Mouse (Mus musculus): Measurements from ENCODE around the gene Stoml3. TPM values are rescaled to one million over a fixed set of nuclear protein-coding genes. Genes with fewer than 3 reads are reported as not detected.
A peak's percentile ranks its signal among the peaks of the same experiment; 100 is the strongest.

Stoml3 gene
- polyA plus RNA-seq (2014; fragmentation: Nextera tagmentation; extraction: Ambion mirVana) = 0.13 TPM in 1 of 2 replicates, not detected in the other

DNA sequence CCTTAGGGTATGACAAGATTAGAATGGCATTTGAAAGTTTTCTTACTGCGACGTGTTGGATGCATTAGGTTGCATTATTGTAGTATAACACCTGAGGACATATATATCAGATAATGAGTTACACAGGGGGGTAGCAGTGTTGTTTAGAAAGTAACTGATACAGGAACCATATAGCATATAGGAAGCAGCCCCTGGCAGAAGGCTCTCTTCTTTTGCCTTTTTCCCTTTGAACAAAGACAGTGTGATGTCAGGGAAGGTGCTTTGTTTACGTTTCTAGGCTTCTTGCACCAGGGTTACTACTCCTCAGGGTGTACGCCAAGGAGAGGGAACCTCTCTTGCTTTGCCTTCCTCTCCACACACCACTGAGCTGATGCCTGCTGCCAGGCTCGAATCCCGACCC is at the start of gene Stoml3:
Gene Stoml3 (plus strand): TSS at position 301 of the 400 bp plus-strand sequence.
- H3K4me1 ChIP-seq (replicated peaks; ENCODE audit: control insufficient read depth, insufficient read depth, low read length) = no peaks in the 10 kb centered on the region
- 67% methylated on average over 6 of the region's 6 CpGs for WGBS
- no peaks in the 10 kb centered on the region for H3K27me3 ChIP-seq (replicated peaks; ENCODE audit: control insufficient read depth, insufficient read depth, low read length)
- H3K9me3 ChIP-seq (ENCODE audit: control insufficient read depth, low read length) = no peaks in the 10 kb centered on the region
- no peak for ATAC-seq (replicated peaks; ENCODE audit: low FRiP score, low TSS enrichment, low read depth)
- H3K4me3 ChIP-seq (ENCODE audit: low read depth, low read length) = no peak within 1 kb of the TSS
- no peak within 1 kb of the TSS for H3K9ac ChIP-seq (ENCODE audit: low read length)
- H3K4me2 ChIP-seq (ENCODE audit: low read length) = no peak within 1 kb of the TSS
- H3K27ac ChIP-seq (ENCODE audit: low read depth) = no peak within 1 kb of the TSS
- no peak for DNase-seq (ENCODE audit: low spot score)
- H3K36me3 ChIP-seq (ENCODE audit: control insufficient read depth, insufficient read depth, low read length) = no peaks in the 10 kb centered on the region

DNA sequence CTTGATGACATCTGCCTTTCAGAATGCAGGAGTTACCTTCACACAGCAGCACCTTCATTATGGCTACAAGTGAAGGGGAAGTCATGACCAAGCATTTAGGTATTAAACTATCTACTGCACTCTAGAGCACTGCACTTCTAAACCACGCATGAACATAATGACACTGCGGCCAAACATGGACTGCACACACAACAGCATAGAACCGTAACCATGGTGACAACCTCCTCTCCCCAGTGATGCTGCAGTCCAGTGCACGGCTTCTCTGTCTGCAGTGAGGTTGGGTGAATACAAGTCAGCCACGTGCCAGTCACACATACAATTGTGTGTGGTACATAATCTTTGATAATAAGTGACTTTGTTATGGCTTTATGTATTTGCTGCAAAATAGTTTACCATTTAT is 42.9 kb upstream of the Stoml3 start:
- Histone ChIP-seq H3K9me3 (ENCODE audit: control insufficient read depth, low read length) (no peaks in the 10 kb centered on the region), H3K4me3 (ENCODE audit: low read depth, low read length) (no peak overlapping the region), H3K4me1 (replicated peaks; ENCODE audit: control insufficient read depth, insufficient read depth, low read length) (no peaks in the 10 kb centered on the region), H3K36me3 (ENCODE audit: control insufficient read depth, insufficient read depth, low read length) (peaks cover 9% of the 10 kb centered on the region), H3K27me3 (replicated peaks; ENCODE audit: control insufficient read depth, insufficient read depth, low read length) (no peaks in the 10 kb centered on the region), H3K27ac (ENCODE audit: low read depth) (no peak overlapping the region), H3K9ac (ENCODE audit: low read length) (no peak overlapping the region), H3K4me2 (ENCODE audit: low read length) (no peak overlapping the region)
- ATAC-seq (replicated peaks; ENCODE audit: low FRiP score, low TSS enrichment, low read depth) = no peak
- DNase-seq (ENCODE audit: low spot score) = no peak
- WGBS = 83% methylated on average over 5 of the region's 5 CpGs

- ATAC-seq (replicated peaks; ENCODE audit: low FRiP score, low TSS enrichment, low read depth) = no peak
- H3K27ac ChIP-seq (ENCODE audit: low read depth) = no peak overlapping the region
- no peak for DNase-seq (ENCODE audit: low spot score)
- no peak overlapping the region for H3K9ac ChIP-seq (ENCODE audit: low read length)
- H3K27me3 ChIP-seq (replicated peaks; ENCODE audit: control insufficient read depth, insufficient read depth, low read length) = no peaks in the 10 kb centered on the region
- no peaks in the 10 kb centered on the region for H3K9me3 ChIP-seq (ENCODE audit: control insufficient read depth, low read length)
- H3K4me3 ChIP-seq (ENCODE audit: low read depth, low read length) = no peak overlapping the region
- WGBS = 81% methylated on average over 3 of the region's 3 CpGs
- H3K36me3 ChIP-seq (ENCODE audit: control insufficient read depth, insufficient read depth, low read length) = peaks cover 22% of the 10 kb centered on the region
- H3K4me2 ChIP-seq (ENCODE audit: low read length) = no peak overlapping the region
- no peaks in the 10 kb centered on the region for H3K4me1 ChIP-seq (replicated peaks; ENCODE audit: control insufficient read depth, insufficient read depth, low read length)
These were observed 41.7 kb upstream of the Stoml3 start for GRCm38 (mm10) chr3:53446801-53447200.

DNA sequence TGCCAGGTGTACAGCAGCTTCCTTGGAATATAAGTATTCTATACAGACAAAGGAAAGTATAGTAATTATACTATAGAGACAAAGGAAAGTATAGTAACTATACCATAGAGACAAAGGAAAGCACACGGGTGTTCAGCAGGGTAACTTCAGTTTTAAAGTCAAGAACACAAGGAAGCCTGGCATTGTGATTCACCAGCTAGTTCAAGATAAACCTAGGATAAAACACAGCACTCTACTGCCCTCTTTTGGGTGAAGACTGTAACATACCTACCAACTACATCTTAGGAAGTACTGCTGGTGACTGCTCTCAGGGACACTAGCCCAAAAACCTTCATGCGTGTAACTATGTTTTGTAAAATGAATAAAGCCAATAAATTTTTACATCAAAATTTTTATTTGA is 40.2 kb upstream of the Stoml3 start:
- no peak overlapping the region for H3K27ac ChIP-seq (ENCODE audit: low read depth)
- no peak for DNase-seq (ENCODE audit: low spot score)
- no peak overlapping the region for H3K9ac ChIP-seq (ENCODE audit: low read length)
- H3K4me1 ChIP-seq (replicated peaks; ENCODE audit: control insufficient read depth, insufficient read depth, low read length) = no peaks in the 10 kb centered on the region
- peak; percentile 83 for ATAC-seq (replicated peaks; ENCODE audit: low FRiP score, low TSS enrichment, low read depth)
- H3K9me3 ChIP-seq (ENCODE audit: control insufficient read depth, low read length) = no peaks in the 10 kb centered on the region
- H3K4me3 ChIP-seq (ENCODE audit: low read depth, low read length) = no peak overlapping the region
- H3K4me2 ChIP-seq (ENCODE audit: low read length) = no peak overlapping the region
- 26% methylated on average over 2 of the region's 2 CpGs for WGBS
- peaks cover 36% of the 10 kb centered on the region for H3K36me3 ChIP-seq (ENCODE audit: control insufficient read depth, insufficient read depth, low read length)
- no peaks in the 10 kb centered on the region for H3K27me3 ChIP-seq (replicated peaks; ENCODE audit: control insufficient read depth, insufficient read depth, low read length)

DNA sequence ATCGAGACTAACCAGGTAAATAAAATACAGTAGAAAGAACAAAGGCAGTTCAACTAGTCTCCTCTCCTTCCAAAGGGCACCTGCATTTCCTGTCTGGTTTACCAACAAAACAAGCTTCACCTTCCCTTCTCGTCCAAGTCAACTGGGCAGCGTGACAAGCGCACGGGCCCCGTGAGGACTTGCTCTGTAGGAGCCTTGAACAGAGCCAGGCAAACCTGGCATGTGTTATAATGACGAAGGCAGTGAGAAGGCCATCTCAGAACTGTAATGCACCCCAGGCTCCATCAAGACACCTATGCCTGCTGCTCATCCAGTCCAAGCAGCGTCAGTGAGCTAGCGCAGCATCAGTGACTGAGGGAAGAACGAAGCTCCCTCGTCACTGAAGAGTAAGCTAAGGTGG is 37.8 kb upstream of the Stoml3 start:
- Histone ChIP-seq H3K4me1 (replicated peaks; ENCODE audit: control insufficient read depth, insufficient read depth, low read length) (no peaks in the 10 kb centered on the region), H3K27me3 (replicated peaks; ENCODE audit: control insufficient read depth, insufficient read depth, low read length) (no peaks in the 10 kb centered on the region), H3K9ac (ENCODE audit: low read length) (no peak overlapping the region), H3K36me3 (ENCODE audit: control insufficient read depth, insufficient read depth, low read length) (peaks cover 61% of the 10 kb centered on the region), H3K4me2 (ENCODE audit: low read length) (no peak overlapping the region), H3K9me3 (ENCODE audit: control insufficient read depth, low read length) (no peaks in the 10 kb centered on the region), H3K4me3 (ENCODE audit: low read depth, low read length) (no peak overlapping the region), H3K27ac (ENCODE audit: low read depth) (no peak overlapping the region)
- 94% methylated on average over 11 of the region's 11 CpGs for WGBS
- DNase-seq (ENCODE audit: low spot score) (no peak), ATAC-seq (replicated peaks; ENCODE audit: low FRiP score, low TSS enrichment, low read depth) (no peak)

- ATAC-seq (replicated peaks; ENCODE audit: low FRiP score, low TSS enrichment, low read depth) (no peak), DNase-seq (ENCODE audit: low spot score) (no peak)
- H3K4me2 ChIP-seq (ENCODE audit: low read length) = no peak overlapping the region
- H3K9ac ChIP-seq (ENCODE audit: low read length) = no peak overlapping the region
- H3K9me3 ChIP-seq (ENCODE audit: control insufficient read depth, low read length) = no peaks in the 10 kb centered on the region
- WGBS = 93% methylated on average over 10 of the region's 10 CpGs
- no peaks in the 10 kb centered on the region for H3K27me3 ChIP-seq (replicated peaks; ENCODE audit: control insufficient read depth, insufficient read depth, low read length)
- no peak overlapping the region for H3K4me3 ChIP-seq (ENCODE audit: low read depth, low read length)
- no peak overlapping the region for H3K27ac ChIP-seq (ENCODE audit: low read depth)
- no peaks in the 10 kb centered on the region for H3K4me1 ChIP-seq (replicated peaks; ENCODE audit: control insufficient read depth, insufficient read depth, low read length)
- H3K36me3 ChIP-seq (ENCODE audit: control insufficient read depth, insufficient read depth, low read length) = peaks cover 77% of the 10 kb centered on the region
These were observed 36.1 kb upstream of the Stoml3 start for GRCm38 (mm10) chr3:53452351-53452750.

GRCm38 (mm10) chr3:53453346-53453745 is 35.1 kb upstream of the Stoml3 start:
- WGBS = 94% methylated on average over 7 of the region's 7 CpGs
- ATAC-seq (replicated peaks; ENCODE audit: low FRiP score, low TSS enrichment, low read depth) (no peak), DNase-seq (ENCODE audit: low spot score) (no peak)
- peaks cover 87% of the 10 kb centered on the region for H3K36me3 ChIP-seq (ENCODE audit: control insufficient read depth, insufficient read depth, low read length)
- no peak overlapping the region for H3K4me2 ChIP-seq (ENCODE audit: low read length)
- no peak overlapping the region for H3K4me3 ChIP-seq (ENCODE audit: low read depth, low read length)
- no peaks in the 10 kb centered on the region for H3K4me1 ChIP-seq (replicated peaks; ENCODE audit: control insufficient read depth, insufficient read depth, low read length)
- H3K9me3 ChIP-seq (ENCODE audit: control insufficient read depth, low read length) = no peaks in the 10 kb centered on the region
- H3K27me3 ChIP-seq (replicated peaks; ENCODE audit: control insufficient read depth, insufficient read depth, low read length) = no peaks in the 10 kb centered on the region
- no peak overlapping the region for H3K9ac ChIP-seq (ENCODE audit: low read length)
- H3K27ac ChIP-seq (ENCODE audit: low read depth) = no peak overlapping the region

GRCm38 (mm10) chr3:53454005-53454404 is 34.4 kb upstream of the Stoml3 start:
- peak; percentile 78 for ATAC-seq (replicated peaks; ENCODE audit: low FRiP score, low TSS enrichment, low read depth)
- Histone ChIP-seq H3K27me3 (replicated peaks; ENCODE audit: control insufficient read depth, insufficient read depth, low read length) (no peaks in the 10 kb centered on the region), H3K9ac (ENCODE audit: low read length) (no peak overlapping the region), H3K4me1 (replicated peaks; ENCODE audit: control insufficient read depth, insufficient read depth, low read length) (no peaks in the 10 kb centered on the region), H3K27ac (ENCODE audit: low read depth) (no peak overlapping the region), H3K4me3 (ENCODE audit: low read depth, low read length) (no peak overlapping the region), H3K9me3 (ENCODE audit: control insufficient read depth, low read length) (no peaks in the 10 kb centered on the region), H3K36me3 (ENCODE audit: control insufficient read depth, insufficient read depth, low read length) (peaks cover 93% of the 10 kb centered on the region), H3K4me2 (ENCODE audit: low read length) (no peak overlapping the region)
- 81% methylated on average over 6 of the region's 6 CpGs for WGBS
- no peak for DNase-seq (ENCODE audit: low spot score)

- H3K4me3 ChIP-seq (ENCODE audit: low read depth, low read length) = no peak overlapping the region
- peaks cover 94% of the 10 kb centered on the region for H3K36me3 ChIP-seq (ENCODE audit: control insufficient read depth, insufficient read depth, low read length)
- DNase-seq (ENCODE audit: low spot score) (no peak), ATAC-seq (replicated peaks; ENCODE audit: low FRiP score, low TSS enrichment, low read depth) (no peak)
- H3K9ac ChIP-seq (ENCODE audit: low read length) = no peak overlapping the region
- H3K4me1 ChIP-seq (replicated peaks; ENCODE audit: control insufficient read depth, insufficient read depth, low read length) = no peaks in the 10 kb centered on the region
- no peak overlapping the region for H3K4me2 ChIP-seq (ENCODE audit: low read length)
- H3K27ac ChIP-seq (ENCODE audit: low read depth) = no peak overlapping the region
- no peaks in the 10 kb centered on the region for H3K9me3 ChIP-seq (ENCODE audit: control insufficient read depth, low read length)
- WGBS = 92% methylated on average over 6 of the region's 6 CpGs
- no peaks in the 10 kb centered on the region for H3K27me3 ChIP-seq (replicated peaks; ENCODE audit: control insufficient read depth, insufficient read depth, low read length)
These were observed 33.9 kb upstream of the Stoml3 start for GRCm38 (mm10) chr3:53454561-53454960.

Data from intestine, embryonic 14.5 days (tissue).